Mouse (Mus musculus) left cerebral cortex, postnatal 4 days (tissue): ENCODE measurements at regions not wholly inside any gene's neighbourhood (a gene's known extent, or its start where the extent isn't known, plus 50 kb on each side); places are given as distances from the start of the nearest gene placed in this dataset.

Experiments
- DNase-seq: peaks from one replicate; pipeline ENCODE4 v3.0.0-alpha.2; 2022
- intact Hi-C: fragments of 180-260 bp; cut with DNase I; formaldehyde crosslinking; loops from one replicate; pipeline ENCODE4 v1.15.1; 2025

- DNase-seq, result no peak
- intact Hi-C loops, result no loop called here
Measured at GRCm38 (mm10) chr7:145047771-145048480, 108.2 kb upstream of the Ccnd1 start.

GRCm38 (mm10) chr7:145045230-145045629, 105.5 kb upstream of the Ccnd1 start:
- no peak for DNase-seq
- intact Hi-C loops, result no loop called here

- intact Hi-C loops, result no loop called here
Measured at GRCm38 (mm10) chr7:145043455-145044149, 103.9 kb upstream of the Ccnd1 start.

GRCm38 (mm10) chr7:145040871-145041270, 101.1 kb upstream of the Ccnd1 start:
- DNase-seq, result no peak
- intact Hi-C loops, result no loop called here

More at GRCm38 (mm10) chr7:145043455-145044149, 103.9 kb upstream of the Ccnd1 start:
- DNase-seq, result no peak

- intact Hi-C loops, result no loop called here
- DNase-seq, result no peak
Measured at GRCm38 (mm10) chr7:145034385-145034784, 94.7 kb upstream of the Ccnd1 start.

- no peak for DNase-seq
Measured at GRCm38 (mm10) chr7:145031275-145031674, 91.5 kb upstream of the Ccnd1 start.

GRCm38 (mm10) chr7:145030635-145031141, 91.0 kb upstream of the Ccnd1 start:
- DNase-seq, result peak; percentile 83
- intact Hi-C loops, result no loop called here

More at GRCm38 (mm10) chr7:145031275-145031674, 91.5 kb upstream of the Ccnd1 start:
- intact Hi-C loops, result no loop called here

- no peak for DNase-seq
- intact Hi-C loops, result no loop called here
Measured at GRCm38 (mm10) chr7:145029622-145030021, 89.9 kb upstream of the Ccnd1 start.

GRCm38 (mm10) chr7:145029124-145029523, 89.4 kb upstream of the Ccnd1 start:
- intact Hi-C loops, result no loop called here
- DNase-seq, result peak; percentile 13

- intact Hi-C loops, result no loop called here
- peak; percentile 61 for DNase-seq
Measured at GRCm38 (mm10) chr7:145027061-145027460, 87.3 kb upstream of the Ccnd1 start.

- no peak for DNase-seq
- intact Hi-C loops, result no loop called here
Measured at GRCm38 (mm10) chr7:145026014-145026285, 86.2 kb upstream of the Ccnd1 start.

- no peak for DNase-seq
- intact Hi-C loops, result no loop called here
Measured at GRCm38 (mm10) chr7:145025186-145026013, 85.7 kb upstream of the Ccnd1 start.

GRCm38 (mm10) chr7:145024651-145025050, 84.9 kb upstream of the Ccnd1 start:
- intact Hi-C loops, result no loop called here
- no peak for DNase-seq

GRCm38 (mm10) chr7:145019137-145019536, 79.4 kb upstream of the Ccnd1 start:
- no peak for DNase-seq

GRCm38 (mm10) chr7:145018149-145018548, 78.4 kb upstream of the Ccnd1 start:
- no peak for DNase-seq
- intact Hi-C loops, result no loop called here

More at GRCm38 (mm10) chr7:145019137-145019536, 79.4 kb upstream of the Ccnd1 start:
- intact Hi-C loops, result no loop called here

- no peak for DNase-seq
- intact Hi-C loops, result no loop called here
Measured at GRCm38 (mm10) chr7:145015463-145016085, 75.8 kb upstream of the Ccnd1 start.

- no peak for DNase-seq
- intact Hi-C loops, result no loop called here
Measured at GRCm38 (mm10) chr7:145010757-145011156, 71.0 kb upstream of the Ccnd1 start.

- no peak for DNase-seq
- intact Hi-C loops, result no loop called here
Measured at GRCm38 (mm10) chr7:145010004-145010403, 70.3 kb upstream of the Ccnd1 start.

GRCm38 (mm10) chr7:145008662-145009333, 69.1 kb upstream of the Ccnd1 start:
- intact Hi-C loops, result no loop called here
- DNase-seq, result no peak

GRCm38 (mm10) chr7:145007216-145007615, 67.5 kb upstream of the Ccnd1 start:
- DNase-seq, result no peak

More at GRCm38 (mm10) chr7:145007216-145007615, 67.5 kb upstream of the Ccnd1 start:
- intact Hi-C loops, result no loop called here
